Mouse (Mus musculus): Measurements from ENCODE around the gene Grin1. TPM values are rescaled to one million over a fixed set of nuclear protein-coding genes. Genes with fewer than 3 reads are reported as not detected.
A peak's percentile ranks its signal among the peaks of the same experiment; 100 is the strongest.
"Not testable (repeated sequence)": the region's sequence is repeated elsewhere in the genome, so short reads cannot be mapped to it uniquely, and the experiment has no call there.

Grin1 gene
- polyA plus RNA-seq, 1 experiment from 2014 or later = not detected

GRCm38 (mm10) chr2:25263623-25264285, 55.2 kb downstream of the Grin1 start:
- peak overlapping the region; percentile 86 for H3K4me3 ChIP-seq (ENCODE audit: low read depth, low read length)
- no peak for DNase-seq
- TF ChIP-seq EP300 (IDR thresholded peaks at IDR 0.05; ENCODE audit: low read depth) (no peak), CTCF (IDR thresholded peaks at IDR 0.05; ENCODE audit: low read depth) (no peak)
- peak overlapping the region; percentile 74 for H3K9ac ChIP-seq (replicated peaks)
- no peaks in the 10 kb centered on the region for H3K27me3 ChIP-seq (ENCODE audit: insufficient read depth, low read length)
- ATAC-seq = no peak
- 0 out of 2 replicates have a peak overlapping the region, but pooled peaks have one; percentile 0 for H3K27ac ChIP-seq (ENCODE audit: low read depth)
- peak overlapping the region; percentile 93 for H3K4me2 ChIP-seq (ENCODE audit: low read depth, low read length)
- 34% methylated on average over 11 of the region's 12 CpGs for WGBS (ENCODE audit: insufficient replicate concordance)
- H3K36me3 ChIP-seq (replicated peaks; ENCODE audit: insufficient read depth, low read length) = 0 out of 2 replicates have a peak, but pooled peaks cover 2% of the 10 kb centered on the region
- peaks cover 57% of the 10 kb centered on the region for H3K4me1 ChIP-seq (ENCODE audit: insufficient read depth)
- H3K9me3 ChIP-seq (ENCODE audit: low read length) = no peaks in the 10 kb centered on the region

GRCm38 (mm10) chr2:25262795-25263622, 56.0 kb downstream of the Grin1 start:
- Histone ChIP-seq H3K36me3 (replicated peaks; ENCODE audit: insufficient read depth, low read length) (0 out of 2 replicates have a peak, but pooled peaks cover 2% of the 10 kb centered on the region), H3K4me1 (ENCODE audit: insufficient read depth) (peaks cover 55% of the 10 kb centered on the region), H3K27me3 (ENCODE audit: insufficient read depth, low read length) (no peaks in the 10 kb centered on the region), H3K4me3 (ENCODE audit: low read depth, low read length) (peak overlapping the region; percentile 86), H3K9ac (replicated peaks) (peak overlapping the region; percentile 74), H3K9me3 (ENCODE audit: low read length) (no peaks in the 10 kb centered on the region), H3K27ac (ENCODE audit: low read depth) (peak overlapping the region; percentile 52), H3K4me2 (ENCODE audit: low read depth, low read length) (peak overlapping the region; percentile 93)
- peak; percentile 56 for DNase-seq
- WGBS (ENCODE audit: insufficient replicate concordance) = 1% methylated on average over 79 of the region's 82 CpGs
- TF ChIP-seq CTCF (IDR thresholded peaks at IDR 0.05; ENCODE audit: low read depth) (0 out of 2 replicates have a peak, but pooled peaks have one; percentile 7), EP300 (IDR thresholded peaks at IDR 0.05; ENCODE audit: low read depth) (no peak)
- peak; percentile 15 for ATAC-seq

- ATAC-seq (peak; percentile 93), DNase-seq (peak; percentile 96)
- Histone ChIP-seq H3K27me3 (ENCODE audit: insufficient read depth, low read length) (no peaks in the 10 kb centered on the region), H3K4me1 (ENCODE audit: insufficient read depth) (peaks cover 48% of the 10 kb centered on the region), H3K4me2 (ENCODE audit: low read depth, low read length) (peak within 1 kb of the TSS; percentile 93), H3K9ac (replicated peaks) (peak within 1 kb of the TSS; percentile 74), H3K9me3 (ENCODE audit: low read length) (no peaks in the 10 kb centered on the region), H3K36me3 (replicated peaks; ENCODE audit: insufficient read depth, low read length) (no peaks in the 10 kb centered on the region), H3K27ac (ENCODE audit: low read depth) (peak within 1 kb of the TSS; percentile 61), H3K4me3 (ENCODE audit: low read depth, low read length) (peak within 1 kb of the TSS; percentile 86)
- WGBS (ENCODE audit: insufficient replicate concordance) = under 1% methylated on average over 39 of the region's 39 CpGs
- peak; percentile 49 for TF ChIP-seq EP300 (IDR thresholded peaks at IDR 0.05; ENCODE audit: low read depth)
- TF ChIP-seq CTCF (IDR thresholded peaks at IDR 0.05; ENCODE audit: low read depth) = no peak
Measured at GRCm38 (mm10) chr2:25262291-25262767, 56.7 kb downstream of the Grin1 start, which contains the start of gene Tprn. Gene Tprn (plus strand): TSS chr2:25262618.

- Histone ChIP-seq H3K36me3 (replicated peaks; ENCODE audit: insufficient read depth, low read length) (no peaks in the 10 kb centered on the region), H3K9ac (replicated peaks) (peak overlapping the region; percentile 70), H3K4me1 (ENCODE audit: insufficient read depth) (peaks cover 43% of the 10 kb centered on the region), H3K4me2 (ENCODE audit: low read depth, low read length) (peak overlapping the region; percentile 93), H3K27ac (ENCODE audit: low read depth) (peak overlapping the region; percentile 61), H3K9me3 (ENCODE audit: low read length) (no peaks in the 10 kb centered on the region), H3K27me3 (ENCODE audit: insufficient read depth, low read length) (no peaks in the 10 kb centered on the region), H3K4me3 (ENCODE audit: low read depth, low read length) (peak overlapping the region; percentile 86)
- TF ChIP-seq CTCF (IDR thresholded peaks at IDR 0.05; ENCODE audit: low read depth) (no peak), EP300 (IDR thresholded peaks at IDR 0.05; ENCODE audit: low read depth) (no peak)
- WGBS (ENCODE audit: insufficient replicate concordance) = 35% methylated on average over 11 of the region's 12 CpGs
- DNase-seq (no peak), ATAC-seq (peak; percentile 10)
Measured at GRCm38 (mm10) chr2:25261870-25262269, 57.1 kb downstream of the Grin1 start.

- Histone ChIP-seq H3K4me2 (ENCODE audit: low read depth, low read length) (no peak overlapping the region), H3K27ac (ENCODE audit: low read depth) (no peak overlapping the region), H3K4me3 (ENCODE audit: low read depth, low read length) (no peak overlapping the region), H3K27me3 (ENCODE audit: insufficient read depth, low read length) (no peaks in the 10 kb centered on the region), H3K9me3 (ENCODE audit: low read length) (no peaks in the 10 kb centered on the region), H3K4me1 (ENCODE audit: insufficient read depth) (peaks cover 27% of the 10 kb centered on the region), H3K36me3 (replicated peaks; ENCODE audit: insufficient read depth, low read length) (no peaks in the 10 kb centered on the region), H3K9ac (replicated peaks) (no peak overlapping the region)
- TF ChIP-seq EP300 (IDR thresholded peaks at IDR 0.05; ENCODE audit: low read depth) (no peak), CTCF (IDR thresholded peaks at IDR 0.05; ENCODE audit: low read depth) (peak; percentile 71)
- ATAC-seq (no peak), DNase-seq (no peak)
- 49% methylated on average over 2 of the region's 2 CpGs for WGBS (ENCODE audit: insufficient replicate concordance)
Measured at GRCm38 (mm10) chr2:25258887-25259286, 60.1 kb downstream of the Grin1 start.

- not testable (repeated sequence) for DNase-seq; H3K27ac ChIP-seq (ENCODE audit: low read depth); H3K4me3 ChIP-seq (ENCODE audit: low read depth, low read length); H3K9me3 ChIP-seq (ENCODE audit: low read length); H3K36me3 ChIP-seq (replicated peaks; ENCODE audit: insufficient read depth, low read length); ATAC-seq; H3K4me2 ChIP-seq (ENCODE audit: low read depth, low read length); H3K9ac ChIP-seq (replicated peaks); H3K27me3 ChIP-seq (ENCODE audit: insufficient read depth, low read length)
- H3K4me1 ChIP-seq (ENCODE audit: insufficient read depth) = peaks cover 19% of the 10 kb centered on the region
- WGBS (ENCODE audit: insufficient replicate concordance) = 80% methylated on average over 5 of the region's 5 CpGs
Measured at GRCm38 (mm10) chr2:25257250-25257649, 61.7 kb downstream of the Grin1 start.
